Mouse (Mus musculus) heart, embryonic 14.5 days (tissue): ENCODE data around the gene G6pc2. TPM values are rescaled to one million over a fixed set of nuclear protein-coding genes. Genes with fewer than 3 reads are reported as not detected.

Experiments used
- polyA plus RNA-seq: library from polyadenylated mRNA; unstranded; fragments of >200 nt; fragmentation: Nextera tagmentation; extraction: Ambion mirVana; gene quantifications from 2 replicates; pipeline ENCODE4 v1.2.1, GENCODE M21; 2014

The G6pc2 gene
- polyA plus RNA-seq, 1 experiment from 2014 or later = not detected

Other genes starting within 250 kb of the G6pc2 start
- 3.3 and 3.5 TPM in 2 replicates for gene Nostrin, start 75.3 kb upstream of the G6pc2 start, polyA plus RNA-seq
- gene Spc25, start 4.9 kb upstream of the G6pc2 start, polyA plus RNA-seq = 136 and 137 TPM in 2 replicates
- not detected in 2 replicates for gene Abcb11, start 131.5 kb downstream of the G6pc2 start, polyA plus RNA-seq
- not detected in 2 replicates for gene Dhrs9, start 169.4 kb downstream of the G6pc2 start, polyA plus RNA-seq